Mouse (Mus musculus): Measurements from ENCODE around the gene Pak4.
"Not testable (repeated sequence)": the region's sequence is repeated elsewhere in the genome, so short reads cannot be mapped to it uniquely, and the experiment has no call there.

The Pak4 gene

DNA sequence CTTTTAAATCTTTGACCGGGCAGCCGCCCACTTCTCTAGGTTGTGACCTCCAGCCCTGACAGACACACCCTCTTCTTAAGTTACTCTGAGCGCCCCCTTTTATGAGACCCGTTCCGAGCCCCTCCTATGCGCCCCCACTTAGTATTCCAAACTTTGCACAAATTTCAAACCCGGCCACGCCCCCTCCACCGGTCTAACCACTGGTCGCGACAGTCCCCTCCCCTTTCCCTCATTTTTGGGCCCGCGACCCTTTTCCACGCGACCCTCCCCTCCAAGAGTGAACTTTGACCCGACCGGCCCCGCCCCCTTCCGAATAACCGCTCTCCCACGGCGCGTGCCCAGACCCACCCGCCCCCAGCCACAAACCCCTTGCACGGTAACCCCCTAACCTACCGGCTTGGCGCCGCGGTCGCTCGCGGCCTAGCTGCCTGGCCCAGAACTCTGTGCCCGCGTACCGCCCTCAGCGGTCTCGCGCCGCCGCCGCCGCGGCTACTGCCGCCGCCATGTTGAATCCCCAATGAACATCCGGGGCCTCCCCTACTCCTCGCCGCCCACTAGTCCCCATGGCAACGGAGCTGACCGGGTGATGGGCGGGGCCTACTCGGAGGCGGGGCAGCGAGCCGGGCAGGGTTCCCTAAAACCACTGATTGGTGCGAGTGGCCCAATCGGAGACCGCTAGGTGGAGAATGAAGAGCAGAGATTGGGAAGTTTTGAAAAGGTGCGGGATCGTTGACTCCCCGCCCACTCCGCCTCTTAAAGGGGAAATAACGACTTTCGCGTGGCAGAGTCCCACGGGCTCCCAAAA is at the start of gene Pak4, which contains the start of gene Samd4b:
TSS of gene Pak4 (minus strand) at position 544 of the 805 bp plus-strand sequence.
TSS of gene Samd4b (minus strand) at position 503 of the 805 bp plus-strand sequence.
- peak; percentile 100 for DNase-seq

DNA sequence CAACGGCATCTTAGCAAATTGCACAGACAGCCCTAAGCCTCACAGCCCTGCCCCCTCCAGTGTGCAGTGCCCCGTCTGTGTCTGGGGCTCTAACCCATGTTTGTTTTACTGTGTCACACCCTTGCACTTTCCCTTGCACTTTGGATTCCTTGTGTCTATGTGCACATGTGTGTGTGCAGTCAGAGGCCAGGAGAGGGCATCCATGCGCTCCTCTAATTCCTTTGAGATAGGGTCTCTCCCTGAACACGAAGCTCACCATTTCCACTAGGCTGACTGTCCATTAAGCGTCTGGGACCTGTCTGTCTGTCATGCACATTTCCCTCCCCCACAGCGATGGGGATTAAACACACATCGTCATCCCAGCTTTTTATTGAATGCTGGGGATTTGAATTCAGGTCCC is 49.0 kb upstream of the Pak4 start:
- DNase-seq: no peak

DNA sequence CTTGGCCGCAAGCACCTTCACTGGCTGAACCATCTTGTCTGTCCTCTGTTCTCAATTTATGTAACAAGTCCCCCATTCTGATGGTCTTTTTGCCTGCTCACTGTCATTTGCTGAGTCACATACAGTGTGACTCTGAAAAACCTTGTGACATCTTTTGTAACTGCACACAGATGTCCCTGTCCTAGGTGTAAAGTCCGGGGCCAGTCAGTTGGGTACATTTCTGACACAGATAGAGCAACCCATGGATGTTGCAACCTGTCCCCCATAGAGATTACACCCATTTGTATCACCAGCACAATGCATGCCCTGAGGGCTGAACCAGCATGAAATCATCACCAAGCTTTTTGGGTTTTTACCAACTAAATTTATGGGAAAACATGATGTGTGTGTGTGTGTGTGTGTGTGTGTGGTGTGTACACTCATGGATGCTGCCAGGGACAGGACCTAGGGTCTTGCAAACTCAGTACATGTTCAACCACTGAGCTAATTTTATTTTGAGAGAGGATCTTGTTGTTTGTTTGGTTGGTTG is 48.0 kb upstream of the Pak4 start:
- no peak for DNase-seq

DNA sequence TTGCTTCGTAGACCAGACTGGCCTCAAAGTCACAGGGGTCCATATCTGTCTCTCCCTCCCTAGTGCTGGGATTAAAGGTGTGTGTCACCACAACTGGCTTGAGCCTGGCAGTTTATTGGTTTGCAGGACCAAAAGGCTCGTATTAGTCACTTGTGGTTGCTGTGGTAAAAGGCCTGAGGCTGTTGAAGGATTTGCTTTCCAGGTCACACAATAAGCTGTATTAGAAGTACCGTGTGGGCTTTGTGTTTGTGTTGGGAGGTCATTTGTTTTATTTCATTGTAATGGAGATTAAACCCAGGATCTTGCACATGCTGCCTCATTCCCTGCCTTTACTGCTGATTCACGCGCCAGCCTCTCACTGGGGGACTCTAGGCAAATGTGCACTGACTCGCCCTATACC is 47.4 kb upstream of the Pak4 start:
- no peak for DNase-seq

DNA sequence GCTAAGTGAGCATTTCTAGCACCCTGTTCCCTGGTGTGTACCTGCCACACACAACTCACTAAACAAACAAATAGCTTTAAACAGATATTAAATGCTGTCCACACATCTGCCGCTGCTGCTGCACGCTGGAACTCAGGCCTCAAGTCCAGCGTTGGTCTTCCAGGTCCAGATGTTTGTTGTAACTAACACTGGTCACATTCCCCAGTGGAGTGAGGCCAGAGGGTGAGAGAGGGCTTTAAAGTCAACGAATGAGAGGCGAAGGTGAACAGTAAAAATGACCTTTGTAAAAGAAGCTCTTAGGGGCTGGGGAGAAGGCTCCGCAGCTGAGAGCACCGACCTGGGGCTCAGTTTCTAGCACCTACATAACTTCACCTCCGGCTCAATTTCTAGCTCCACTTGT is 43.6 kb upstream of the Pak4 start:
- no peak for DNase-seq

DNA sequence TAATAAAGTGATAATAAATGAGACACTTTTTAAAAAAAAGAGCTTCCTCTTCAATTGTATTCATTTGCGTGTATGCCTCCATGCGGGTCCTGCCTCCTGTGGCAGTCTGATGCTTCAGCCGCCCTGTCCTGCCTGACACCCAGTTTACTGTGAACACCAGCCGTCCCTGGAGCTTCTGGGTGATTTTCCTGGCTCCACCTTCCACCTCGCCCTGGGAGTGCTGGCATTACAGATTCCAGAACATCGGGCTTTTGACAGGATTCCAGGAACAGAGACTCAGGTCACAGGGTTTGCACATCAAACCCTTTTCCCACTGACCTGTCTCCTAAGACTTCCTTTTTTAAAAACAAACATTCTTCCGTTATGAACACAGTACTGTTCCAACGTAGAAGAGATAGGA is 39.5 kb upstream of the Pak4 start:
- DNase-seq: no peak

DNA sequence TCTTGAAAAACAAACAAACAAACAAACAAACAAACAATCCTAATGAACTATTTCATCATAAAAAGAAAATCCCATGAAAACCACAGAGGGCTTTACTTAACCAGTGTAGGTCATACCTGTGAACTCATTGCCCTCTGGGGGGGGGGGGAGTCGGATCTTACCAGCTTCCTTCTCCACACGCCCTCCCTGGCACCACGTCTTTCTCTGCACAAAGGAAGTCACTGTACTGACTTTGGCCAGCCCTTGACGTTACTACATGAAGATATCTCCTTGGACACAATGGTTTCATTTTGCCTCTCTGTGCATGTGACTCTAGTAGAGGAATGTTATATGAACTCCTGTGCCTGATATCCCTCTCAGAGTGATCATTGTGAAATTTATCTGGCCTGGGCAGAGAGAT is 36.1 kb upstream of the Pak4 start:
- no peak for DNase-seq

DNA sequence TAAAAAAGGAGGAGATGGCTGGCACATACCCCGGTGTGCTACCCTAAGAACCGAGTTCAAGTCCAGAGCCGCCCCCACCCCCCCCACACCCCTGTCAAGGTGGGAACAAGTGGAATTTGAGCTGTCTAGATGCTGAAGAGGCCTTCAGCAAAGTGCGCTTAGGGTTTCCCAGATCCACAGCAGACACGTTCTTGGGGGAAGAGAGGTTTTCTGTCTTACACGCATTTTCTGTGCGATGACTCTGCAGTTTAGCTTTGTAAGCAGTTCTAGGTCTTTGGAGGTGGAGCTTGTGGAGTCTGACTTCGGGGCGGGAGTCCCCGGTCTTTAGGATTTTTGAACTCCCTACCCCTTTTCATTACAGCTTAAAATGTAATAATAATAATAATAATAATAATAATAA is 33.1 kb upstream of the Pak4 start, which contains the start of gene Acp7:
TSS of gene Acp7 (minus strand) at position 260 of the 400 bp plus-strand sequence.
- DNase-seq: no peak

DNA sequence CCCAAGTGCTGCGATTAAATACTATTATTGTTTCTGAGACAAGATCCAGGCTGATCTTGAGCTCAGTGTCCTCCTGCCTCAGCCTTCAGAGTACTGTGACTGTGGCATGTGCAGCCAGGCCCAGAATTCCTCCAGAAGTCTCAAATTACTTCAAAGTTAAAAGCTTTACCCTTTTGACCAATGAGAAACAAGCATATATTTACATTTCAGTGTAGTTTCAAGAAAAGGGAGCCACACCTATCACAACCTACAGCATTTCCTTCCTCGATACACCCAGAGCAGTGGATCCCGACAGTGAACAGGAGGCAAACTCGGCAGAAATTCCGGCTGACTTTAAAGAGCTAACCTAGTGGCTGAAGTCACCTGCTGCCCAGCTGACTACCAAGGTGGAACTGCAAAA is 26.8 kb upstream of the Pak4 start:
- no peak for DNase-seq

DNA sequence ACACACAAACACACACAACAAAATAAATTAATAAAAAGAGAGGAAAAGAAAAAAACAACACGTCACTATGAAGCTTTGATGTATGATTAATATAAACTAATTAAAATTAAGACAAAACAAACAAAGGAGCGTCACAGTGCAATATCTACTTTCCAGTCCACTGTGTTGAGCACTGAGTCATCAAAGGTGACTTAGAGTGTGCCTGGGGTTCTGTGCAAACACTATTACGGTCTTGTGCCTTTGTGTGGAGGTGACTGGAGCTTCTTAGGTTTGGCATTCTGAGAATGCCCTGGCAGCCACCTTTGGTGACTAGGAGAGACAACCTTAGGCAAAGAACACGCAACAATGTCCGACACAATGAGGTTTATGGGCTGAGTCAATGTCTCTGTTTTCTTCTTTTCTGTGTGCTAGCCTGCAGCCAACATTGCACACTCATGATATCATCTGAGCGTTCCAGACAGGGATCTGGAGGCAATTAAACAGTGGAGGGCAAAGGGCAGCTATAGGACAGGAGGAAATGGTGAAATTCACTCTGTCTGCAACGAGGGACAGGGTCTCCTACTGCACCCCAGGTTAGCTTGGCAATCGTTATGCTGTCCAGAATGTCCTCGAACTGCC is 21.2 kb upstream of the Pak4 start:
- DNase-seq: no peak

DNA sequence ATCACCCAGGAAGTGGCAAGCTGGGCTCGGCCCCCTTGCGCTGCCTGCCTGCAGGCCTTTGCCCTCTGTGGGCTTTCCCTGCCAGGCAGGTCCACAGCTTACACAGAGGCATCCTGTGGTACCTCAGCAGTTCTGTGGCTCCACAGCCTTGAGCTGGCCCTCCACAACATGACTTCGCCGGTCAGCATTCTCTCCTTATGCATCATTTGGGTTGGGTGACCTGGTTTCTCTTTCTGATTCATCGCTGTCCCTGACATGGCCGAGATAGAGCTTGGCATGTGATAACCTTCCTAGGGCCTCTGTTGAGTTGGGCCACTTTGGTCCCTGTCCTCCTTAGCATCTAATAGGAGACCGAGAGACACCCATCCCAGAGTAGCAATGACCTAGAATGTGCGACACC is 8.0 kb upstream of the Pak4 start:
- no peak for DNase-seq

DNA sequence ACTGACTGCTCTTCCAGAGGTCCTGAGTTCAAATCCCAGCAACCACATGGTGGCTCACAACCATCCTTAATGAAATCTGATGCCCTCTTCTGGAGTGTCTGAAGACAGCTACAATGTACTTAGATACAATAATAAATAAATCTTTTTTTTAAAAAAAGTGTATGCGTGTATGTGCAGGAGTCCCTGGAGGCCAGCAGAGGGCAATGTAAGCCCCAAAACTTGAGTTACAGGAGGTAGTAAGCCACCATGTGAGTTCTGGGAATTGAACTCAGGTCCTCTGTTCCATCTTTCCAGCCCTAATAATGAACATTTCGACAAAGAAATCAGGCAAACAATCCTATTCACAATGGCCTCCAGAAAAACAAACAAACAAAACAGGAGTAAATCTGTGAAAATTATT is 5.8 kb upstream of the Pak4 start:
- not testable (repeated sequence) for DNase-seq

DNA sequence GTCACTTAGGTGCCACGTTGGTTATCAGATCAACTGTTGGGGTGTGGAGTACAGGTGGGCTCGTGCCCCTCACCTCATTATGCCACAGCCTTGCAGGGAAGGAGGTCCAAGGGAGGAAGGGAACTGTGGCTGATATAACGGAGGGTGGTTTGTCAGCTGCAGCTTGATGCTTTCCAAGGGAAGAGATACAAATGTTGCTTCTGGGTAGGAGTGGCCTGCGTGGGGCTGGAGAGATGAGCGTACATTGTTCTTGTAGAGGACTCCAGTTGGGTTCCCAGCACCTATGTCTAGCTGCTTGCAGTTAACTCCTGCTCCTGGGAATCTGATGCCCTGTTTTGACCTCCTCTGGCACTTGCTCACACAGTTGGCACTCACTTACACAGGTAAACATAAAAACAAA is 5.2 kb upstream of the Pak4 start:
- DNase-seq: no peak

DNA sequence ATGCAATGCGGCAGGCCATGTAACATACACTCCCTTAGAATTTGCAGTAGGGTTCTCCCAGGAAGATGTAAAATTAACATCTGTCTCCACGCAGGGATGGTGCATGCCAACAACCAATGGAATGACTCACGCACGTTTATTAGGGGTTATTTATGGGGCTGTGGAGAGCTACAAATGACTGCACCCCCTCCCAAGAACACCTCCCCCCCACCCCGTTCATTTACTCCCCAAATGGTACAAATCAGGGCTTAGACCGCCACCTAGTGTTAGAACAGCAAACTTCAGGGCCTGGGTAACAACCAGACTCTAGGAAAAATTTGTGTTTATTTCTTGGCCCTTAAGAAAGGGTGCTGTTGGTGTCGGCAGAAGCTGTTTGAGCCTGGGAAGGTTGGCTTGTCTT is 3.7 kb upstream of the Pak4 start:
- peak; percentile 52 for DNase-seq

DNA sequence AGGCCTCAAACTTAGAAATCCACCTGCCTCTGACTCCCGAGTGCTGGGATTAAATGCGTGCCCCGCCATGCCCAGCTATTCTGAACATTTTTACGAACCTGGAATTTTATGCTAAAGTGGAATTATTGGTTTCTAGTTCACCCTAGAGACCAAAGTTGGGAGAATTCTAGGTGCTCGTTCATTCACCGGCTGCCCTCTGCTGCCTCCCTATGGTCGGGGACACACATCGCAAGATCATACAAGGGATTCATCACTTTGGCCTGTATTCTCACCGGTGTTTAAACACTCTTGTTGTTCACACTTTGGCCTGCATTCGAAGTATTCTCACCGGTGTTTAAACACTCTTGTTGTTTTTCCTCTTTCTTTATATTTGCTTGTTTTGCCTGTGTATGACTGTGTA is 3.0 kb upstream of the Pak4 start:
- peak; percentile 78 for DNase-seq

DNA sequence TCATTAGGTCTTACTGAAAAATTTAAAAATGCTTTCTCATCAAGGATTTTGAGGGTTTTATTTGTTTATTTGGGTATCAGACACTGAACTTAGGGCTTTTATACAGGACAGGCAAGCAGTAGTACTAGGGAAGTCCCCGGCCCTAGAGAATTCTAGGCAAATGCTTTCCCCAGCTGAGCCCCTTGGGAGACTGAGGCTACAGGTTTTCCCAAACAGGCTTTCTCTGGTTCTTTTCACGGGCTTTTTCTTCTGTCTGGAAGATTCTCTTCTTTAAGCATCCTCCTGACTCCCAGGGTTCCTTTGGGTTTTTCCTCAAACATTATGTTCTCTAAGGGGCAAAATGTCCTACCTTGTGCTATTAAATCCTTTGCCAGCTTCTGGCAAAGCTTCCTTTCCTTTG is 966 bp upstream of the Pak4 start:
- DNase-seq: no peak

DNA sequence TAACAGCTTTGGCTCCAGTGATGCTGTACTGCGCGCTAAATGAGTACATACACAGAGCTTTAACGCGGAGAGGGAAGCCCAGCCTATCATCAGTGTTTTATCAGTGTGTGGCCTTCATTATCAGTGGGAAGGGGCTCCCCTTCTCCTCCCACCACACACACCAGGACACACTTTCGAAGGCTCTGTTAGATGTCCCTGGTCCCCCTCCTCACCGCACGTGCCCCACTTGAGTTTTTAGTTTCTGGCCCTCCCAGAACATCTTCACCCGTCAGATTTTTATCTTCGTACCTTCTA is 761 bp downstream of the Pak4 start:
- no peak for DNase-seq

DNA sequence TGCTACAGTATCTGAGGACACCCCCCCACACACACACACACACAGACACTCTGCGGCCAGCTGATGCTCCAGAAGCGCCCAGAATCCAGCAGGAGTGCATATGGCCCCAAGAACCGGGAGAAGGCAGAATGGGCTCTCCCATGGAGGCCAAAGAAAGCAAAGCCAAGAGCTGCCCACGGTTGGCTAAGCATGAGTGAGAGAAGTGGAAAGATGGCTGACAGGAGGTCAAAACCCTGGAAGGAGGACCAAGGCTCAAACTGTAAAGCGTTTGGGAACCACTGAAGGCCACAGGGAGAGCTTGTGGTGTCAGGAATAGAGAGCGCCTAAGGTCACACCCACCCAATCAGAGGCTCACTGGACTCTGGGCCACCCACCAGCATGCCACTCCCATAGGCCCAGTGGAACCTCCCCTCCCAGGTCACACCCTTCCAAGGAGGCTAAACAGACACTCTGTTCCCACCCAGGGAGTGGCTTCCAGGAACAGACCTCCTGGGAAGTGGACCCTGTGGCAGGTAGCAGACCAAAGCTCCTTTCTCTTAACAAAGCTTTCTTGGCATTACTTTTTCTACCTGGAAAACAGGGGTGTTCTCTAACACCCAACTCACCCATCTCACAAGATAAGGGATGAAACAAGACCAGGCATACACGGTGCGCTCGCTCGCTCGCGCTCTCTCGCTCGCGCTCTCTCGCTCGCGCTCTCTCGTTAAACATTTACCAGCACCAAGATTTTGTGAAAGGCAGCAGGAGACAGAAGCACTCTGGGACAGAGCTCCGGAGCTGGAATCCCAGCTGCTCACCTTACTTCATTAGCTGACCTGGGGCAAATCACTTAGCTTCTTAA is 1.3 kb downstream of the Pak4 start:
- peak; percentile 91 for DNase-seq

DNA sequence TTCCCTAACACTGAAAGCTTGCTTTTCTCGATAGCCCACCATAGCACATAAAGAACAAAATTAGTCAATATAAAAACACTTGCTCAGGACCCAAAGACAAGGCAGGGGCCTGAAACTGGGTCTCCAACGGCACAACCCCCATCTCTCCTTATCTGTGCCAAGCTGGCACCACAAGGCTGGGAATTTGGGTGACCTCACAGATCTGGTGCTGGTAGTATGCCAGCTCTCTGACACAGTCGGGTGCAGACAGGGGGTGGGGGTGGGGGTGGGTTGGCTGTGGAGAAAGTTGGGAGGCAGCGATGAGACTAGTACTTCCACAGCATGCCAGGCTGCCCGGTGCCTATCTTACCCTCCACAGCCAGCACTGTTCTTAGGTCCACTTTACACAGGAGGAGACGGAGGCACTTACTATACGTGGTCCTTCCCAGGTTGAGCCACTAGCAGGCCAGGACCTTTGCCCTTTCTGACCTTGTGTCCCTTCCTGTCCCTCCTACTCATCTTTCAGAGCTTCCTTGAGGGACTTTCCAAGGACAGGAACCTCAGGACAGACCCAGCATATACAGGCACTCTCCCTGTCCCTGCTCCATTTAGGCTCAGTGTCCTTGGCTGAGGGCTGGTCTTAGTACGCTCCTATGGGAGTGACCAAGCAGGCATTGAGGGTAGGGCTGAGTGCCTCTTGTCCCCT is 2.1 kb downstream of the Pak4 start:
- no peak for DNase-seq

DNA sequence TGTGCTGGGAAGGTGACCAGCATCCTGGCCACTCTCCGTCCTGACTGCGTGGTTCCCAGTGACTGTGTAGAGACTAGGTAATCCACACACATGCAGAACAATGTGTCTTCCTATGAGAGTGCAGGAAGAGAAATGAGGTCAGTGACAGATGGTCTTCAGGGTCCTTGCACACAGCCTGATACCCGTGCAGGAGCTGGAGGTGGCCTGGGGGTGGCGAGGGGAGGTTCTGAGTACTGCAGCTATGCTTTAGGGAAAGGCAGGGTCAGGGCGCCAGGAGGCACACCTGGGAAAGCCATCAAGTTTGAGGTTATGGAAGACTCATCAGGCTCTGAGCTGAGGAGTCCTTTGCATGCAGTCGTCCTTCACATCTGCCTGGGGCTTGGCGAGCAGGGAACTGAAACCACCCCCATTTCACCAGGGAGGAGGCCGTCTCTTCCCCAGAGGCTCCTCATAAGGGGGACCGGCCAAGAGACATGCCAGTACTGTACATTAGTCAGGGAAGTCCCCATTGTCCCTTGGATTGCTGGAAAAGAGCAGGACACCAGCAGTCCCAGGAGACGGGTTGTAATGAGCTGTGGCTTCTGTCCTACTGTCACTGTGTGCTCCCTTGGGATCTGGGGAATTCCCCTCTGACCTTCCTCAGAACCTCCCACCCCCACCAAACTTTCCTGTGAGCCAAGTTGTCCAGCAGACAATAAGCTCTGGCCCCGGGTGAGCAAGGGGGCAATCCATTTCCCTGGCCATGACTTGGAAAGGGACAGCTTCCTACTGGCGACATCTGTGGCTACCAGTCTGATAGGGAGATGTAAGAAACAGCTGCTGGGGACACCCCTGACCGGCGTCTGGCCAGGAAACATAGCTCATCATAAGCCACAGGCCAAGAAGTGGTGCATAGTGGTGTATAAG is 4.5 kb downstream of the Pak4 start:
- DNase-seq: no peak

DNA sequence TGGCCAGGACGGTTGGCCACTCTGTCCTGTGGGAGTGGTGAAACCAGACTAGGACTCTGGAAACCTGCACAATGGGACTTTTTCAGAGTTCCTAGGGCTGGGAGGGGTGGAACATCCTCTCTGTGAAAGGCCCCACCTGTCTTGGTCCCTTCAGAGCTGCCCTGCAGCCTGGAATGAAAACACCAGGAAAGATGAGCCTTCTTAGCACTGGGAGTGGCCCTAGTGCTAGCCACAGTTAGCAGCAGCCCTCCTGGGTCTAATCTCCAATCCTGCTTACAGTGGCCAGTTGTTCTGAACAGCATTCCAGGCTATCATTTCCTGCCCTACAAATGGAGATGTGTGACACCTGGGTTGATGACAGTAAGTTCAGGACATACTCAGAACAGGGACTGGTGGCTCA is 6.1 kb downstream of the Pak4 start:
- no peak for DNase-seq

DNA sequence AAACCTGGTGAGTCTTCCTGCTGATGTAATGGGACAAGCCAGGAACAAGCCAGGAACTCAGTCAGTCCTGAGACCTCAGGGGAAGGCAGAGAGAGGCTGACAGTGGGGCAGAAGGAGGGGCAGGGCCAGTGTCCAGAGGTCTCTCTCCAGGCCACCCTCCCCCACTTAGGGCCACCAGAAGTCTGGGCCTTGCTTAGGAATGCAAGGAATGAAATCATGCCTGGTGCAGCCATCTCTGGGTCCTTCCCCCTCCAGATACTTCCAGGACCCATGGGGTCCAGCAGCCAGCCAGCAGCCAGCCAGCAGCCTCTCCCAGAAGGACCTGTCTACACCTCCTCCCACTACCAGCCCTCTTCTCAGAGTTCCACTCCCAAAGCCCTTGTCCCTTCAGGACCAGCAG is 10.3 kb downstream of the Pak4 start:
- no peak for DNase-seq
